Mouse (Mus musculus) heart, adult 2 months (tissue): ENCODE measurements at regions not wholly inside any gene's neighbourhood (a gene's known extent, or its start where the extent isn't known, plus 50 kb on each side); places are given as distances from the start of the nearest gene placed in this dataset.

Experiments
- CTCF ChIP-seq: fragments of 200-600 bp; IDR thresholded peaks from 2 replicates; pipeline ENCODE4 v1.8.1; 2022; ENCODE audit warnings: antibody characterized with exemption, mild to moderate bottlenecking, moderate library complexity
- EP300 ChIP-seq: fragments of 200-500 bp; IDR thresholded peaks from 2 replicates; pipeline ENCODE4 v1.6.1; 2011; ENCODE audit warnings: low read depth, low read length, control low read depth; ENCODE audit not compliant: insufficient read depth

DNA sequence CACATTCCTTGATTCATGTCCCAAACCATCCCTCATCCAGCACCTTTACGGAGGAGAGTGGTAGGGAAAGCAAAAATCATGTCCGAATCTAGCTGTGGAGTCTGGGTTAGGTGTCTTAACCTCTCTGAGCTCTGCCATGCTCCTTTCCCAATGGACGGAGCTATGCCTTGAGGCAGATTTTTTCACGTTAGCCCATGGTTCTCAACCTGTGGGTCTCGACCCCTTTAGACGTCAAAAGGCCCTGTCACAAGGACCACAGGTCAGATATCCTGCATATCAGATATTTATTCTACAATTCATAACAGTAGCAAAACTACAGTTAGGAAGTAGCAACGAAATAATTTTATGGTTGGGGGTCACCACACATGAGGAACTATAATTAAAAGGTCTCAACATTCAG lies 198.1 kb downstream of the Cdc5l start:
- TF ChIP-seq EP300: no peak
- no peak for TF ChIP-seq CTCF
